Mouse (Mus musculus) telencephalon, adult 2 months (tissue): ENCODE measurements around the gene Larp1.
A peak's percentile ranks its signal among the peaks of the same experiment; 100 is the strongest.

Experiments used
- DNase-seq: peaks from one replicate; pipeline ENCODE4 v3.0.0-alpha.2; 2011; ENCODE audit warnings: low read depth, low spot score

The Larp1 gene

GRCm38 (mm10) chr11:58009051-58009515 is at the start of gene Larp1:
Gene Larp1, plus strand, starts transcription at chr11:58009064.
- no peak for DNase-seq

DNA sequence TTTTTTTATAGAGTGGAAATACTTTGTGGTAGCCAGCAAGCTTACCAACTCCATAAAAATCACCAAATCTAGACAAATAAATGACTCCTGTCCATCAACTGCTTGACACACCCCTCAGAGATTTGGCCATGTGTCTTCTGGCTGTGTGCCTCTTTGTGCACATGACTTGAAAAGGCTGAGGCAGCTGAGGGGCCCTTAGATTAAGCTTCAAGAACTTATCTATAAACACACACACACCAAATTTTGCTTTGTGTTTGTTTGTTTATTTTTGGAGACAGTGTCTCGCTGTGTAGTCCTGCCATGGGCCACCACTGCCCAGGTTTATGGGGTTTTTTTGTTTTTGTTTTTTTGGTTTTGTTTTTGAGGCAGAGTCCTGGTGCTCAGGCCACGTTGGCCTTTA is 48.9 kb upstream of the Larp1 start:
- DNase-seq, result no peak

DNA sequence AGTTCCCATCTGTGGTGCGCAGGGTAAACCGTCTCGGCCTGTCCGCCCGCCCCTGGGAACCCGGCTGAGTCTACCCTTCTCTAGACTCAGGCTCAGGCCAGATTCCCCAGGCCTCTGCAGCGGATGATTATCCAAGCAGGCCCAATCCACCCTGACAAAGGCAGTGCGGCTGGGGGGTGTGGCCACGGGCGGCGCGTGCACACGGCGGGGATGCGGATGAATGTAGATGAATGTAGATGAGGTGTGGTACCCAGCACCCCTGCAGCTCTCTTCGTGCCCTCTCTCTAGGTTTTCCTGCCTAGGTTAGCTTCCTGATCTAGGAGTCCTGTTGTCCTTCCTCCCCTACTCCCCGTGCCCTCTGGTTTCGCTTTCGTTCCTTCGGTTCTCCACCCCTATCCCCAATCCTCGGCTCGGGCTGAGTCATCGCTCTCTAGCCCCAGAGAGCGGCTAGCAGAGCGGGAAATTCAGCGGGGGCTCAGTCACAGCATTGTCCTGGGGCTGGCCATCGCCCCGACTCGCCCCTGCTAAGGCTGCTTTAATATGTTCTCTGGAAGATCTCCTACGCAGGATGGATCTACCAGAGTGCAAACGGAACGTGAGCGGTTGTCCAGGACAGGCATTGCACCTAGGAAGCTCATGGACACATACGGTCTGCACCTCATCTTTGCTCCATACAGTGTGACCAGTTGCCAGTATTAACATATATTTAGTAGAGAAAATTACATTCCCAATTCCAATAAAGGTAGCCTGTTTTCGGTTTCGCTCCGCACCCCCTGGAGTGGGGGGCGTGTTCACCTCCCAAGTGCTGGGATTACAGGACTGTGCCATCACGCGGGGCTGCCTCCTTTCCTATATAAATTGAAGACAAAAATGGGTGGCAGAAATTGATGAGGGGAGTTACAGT is 46.2 kb upstream of the Larp1 start:
- DNase-seq, result peak; percentile 41

DNA sequence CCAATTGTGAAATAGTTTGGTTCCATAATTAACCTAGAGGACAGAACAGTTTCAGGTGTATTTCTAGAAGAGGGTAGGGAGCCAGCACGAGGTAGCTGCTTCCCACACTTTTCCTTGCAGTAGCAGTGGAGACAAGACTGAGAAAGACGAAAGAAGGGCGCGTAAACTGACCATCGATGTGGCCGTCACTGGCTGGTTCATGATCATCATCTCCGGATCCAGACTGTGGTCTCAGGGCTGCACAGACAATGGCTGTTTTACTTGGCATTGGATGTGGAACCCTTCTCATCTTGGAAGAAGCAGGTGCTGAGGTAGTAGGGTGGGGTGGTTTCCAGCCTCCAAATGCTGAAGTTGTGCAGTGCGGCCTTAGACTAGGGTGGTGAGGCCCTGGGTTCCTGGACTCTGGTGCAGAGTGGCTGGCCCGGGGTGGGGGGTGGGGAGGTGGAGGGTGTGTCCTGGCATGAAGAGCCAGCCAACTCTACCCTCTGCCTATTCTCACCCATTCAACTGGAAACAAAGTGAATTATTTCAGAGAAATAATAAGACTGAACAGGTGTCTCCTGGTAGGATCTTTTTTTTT is 45.5 kb upstream of the Larp1 start:
- DNase-seq, result no peak

DNA sequence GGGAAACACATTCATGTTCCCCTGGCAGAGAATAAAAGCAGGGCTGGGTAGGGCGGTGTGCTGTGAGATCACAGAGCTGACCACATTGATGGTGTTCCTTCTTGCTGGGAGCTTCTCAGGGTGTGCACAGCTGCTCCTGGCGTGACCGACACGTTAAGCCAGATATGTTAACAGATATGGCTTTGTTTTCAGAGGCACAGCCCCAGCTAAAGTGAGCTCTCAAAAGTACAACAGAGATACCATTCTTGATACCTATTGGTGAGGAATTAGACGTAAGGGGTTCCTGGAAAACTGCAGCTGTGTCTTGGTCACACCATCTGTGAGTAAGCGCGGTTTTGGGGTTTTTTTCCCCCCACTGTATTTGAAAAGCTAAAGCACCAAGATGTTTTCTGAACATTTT is 42.2 kb upstream of the Larp1 start:
- DNase-seq, result no peak

GRCm38 (mm10) chr11:57968301-57968700 is 40.6 kb upstream of the Larp1 start:
- no peak for DNase-seq

DNA sequence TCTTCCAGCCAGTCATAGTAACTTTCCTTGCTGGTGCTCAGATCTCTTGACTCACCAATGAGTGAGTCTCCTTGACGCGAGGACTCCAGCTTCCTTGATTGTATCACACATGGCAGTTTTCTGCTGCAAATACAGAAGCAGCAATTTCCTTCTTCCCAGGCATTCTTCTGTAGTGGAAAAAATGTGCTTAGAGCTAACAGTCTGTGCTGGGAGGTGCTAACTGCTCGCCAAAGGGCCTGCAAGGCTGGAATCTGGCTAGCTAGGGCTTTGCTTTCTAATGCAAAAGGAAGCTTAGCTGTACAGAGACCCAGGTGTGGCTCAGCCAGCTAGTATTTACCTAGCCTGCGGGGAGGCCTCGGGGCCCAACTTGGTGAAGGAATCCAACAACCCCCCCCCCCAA is 38.3 kb upstream of the Larp1 start:
- DNase-seq, result no peak

DNA sequence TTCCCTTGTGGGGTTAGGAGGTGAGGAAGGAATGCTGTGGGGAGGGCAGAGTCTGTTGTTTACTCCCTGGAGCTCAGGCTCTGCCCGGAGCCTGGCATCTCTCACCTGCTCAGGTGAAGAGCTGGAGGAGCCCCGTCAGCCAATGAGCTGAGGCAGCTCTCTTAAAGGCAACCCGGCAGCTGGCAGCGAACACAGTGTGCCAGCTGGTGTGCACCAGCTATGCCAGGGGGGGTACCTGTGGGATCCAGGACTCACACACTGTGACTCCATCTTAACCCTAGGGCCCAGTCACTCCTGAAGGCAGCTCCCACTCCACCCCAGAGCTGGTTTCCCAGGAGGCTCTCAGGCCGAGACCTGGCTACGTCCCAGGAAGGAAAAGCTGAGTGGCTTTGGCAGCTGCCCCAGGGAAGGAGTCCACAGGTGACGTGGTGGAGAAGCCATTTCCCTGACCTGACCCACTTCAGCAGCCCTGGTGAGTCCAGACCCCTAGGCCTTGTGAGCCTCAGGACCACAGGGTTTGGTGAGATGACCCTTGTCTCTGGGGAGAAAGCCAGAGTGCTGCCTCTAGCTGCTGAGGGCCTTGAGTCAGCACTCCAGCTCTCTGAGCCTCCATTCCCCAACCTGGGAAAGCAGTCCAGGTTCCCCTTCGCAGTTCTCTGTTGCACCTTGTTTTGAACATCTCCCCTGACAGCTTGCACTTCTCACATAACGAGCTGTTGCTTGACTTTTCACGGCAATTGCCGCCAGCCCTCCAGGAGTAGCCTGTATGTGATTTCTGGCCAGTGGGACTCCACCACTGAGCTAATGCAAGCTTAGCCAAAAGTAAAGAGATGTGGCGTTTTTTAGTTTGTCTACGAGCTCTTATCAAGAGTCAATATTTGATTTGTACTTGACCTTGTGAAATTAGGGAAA is 35.6 kb upstream of the Larp1 start:
- no peak for DNase-seq

- DNase-seq, result no peak
Observed at GRCm38 (mm10) chr11:57973913-57974234, 35.0 kb upstream of the Larp1 start.

GRCm38 (mm10) chr11:57975876-57976275 is 33.0 kb upstream of the Larp1 start:
- DNase-seq, result no peak

- no peak for DNase-seq
Observed at GRCm38 (mm10) chr11:57977681-57978080, 31.2 kb upstream of the Larp1 start.

DNA sequence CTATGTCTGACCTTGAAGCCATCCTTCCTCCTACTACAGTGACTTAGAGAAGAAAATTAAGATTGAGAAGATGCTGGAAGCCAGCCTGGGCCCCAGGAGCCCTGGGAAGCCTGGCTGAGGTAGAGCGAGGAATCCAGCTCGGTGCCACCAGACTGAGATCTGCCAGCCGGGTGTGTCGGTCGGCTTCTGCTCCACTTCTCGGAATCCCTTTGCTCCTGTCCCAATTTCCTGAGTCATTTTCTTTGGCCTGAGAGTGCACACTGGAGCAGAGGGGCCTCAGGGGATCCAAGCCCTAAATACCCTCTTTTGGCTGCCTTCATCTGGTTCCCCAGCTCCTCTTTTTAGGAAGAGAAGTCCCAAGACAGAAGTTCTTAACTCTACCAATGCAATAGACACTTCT is 29.2 kb upstream of the Larp1 start:
- DNase-seq, result no peak

DNA sequence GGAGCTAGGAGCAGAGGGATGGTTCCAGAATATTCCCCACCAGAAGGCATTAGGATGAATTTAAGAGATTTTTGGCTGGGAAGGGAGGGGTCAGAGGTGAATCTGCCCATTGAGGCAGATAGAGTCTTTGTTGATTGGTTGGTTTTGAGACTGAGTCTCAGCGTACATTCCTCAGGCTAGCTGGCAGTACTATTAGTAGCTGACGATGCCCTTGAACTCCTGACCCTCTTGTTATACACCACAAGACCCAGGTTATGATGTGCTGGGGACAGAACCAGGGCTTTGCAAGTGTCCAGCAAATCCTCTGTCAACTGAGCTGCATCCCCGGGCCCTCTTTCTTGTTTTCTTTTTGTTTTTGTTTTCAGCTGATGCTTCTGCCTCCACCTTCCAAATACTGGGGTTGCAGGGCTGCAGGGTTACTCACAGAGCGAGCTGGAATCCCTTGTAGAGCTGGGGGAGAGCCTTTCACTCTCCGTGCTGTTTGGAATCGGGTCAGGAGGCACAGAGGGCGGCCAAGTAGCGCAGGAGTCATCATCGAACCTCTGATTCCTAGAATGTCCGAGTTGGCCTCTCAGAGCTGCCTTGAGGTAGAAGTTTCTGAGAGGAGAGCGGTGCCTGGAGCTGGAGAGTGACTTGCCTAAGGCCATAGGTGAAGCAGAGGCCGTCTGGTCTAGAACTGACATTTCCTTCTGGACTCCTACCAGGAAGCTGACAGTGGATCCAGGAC is 27.6 kb upstream of the Larp1 start:
- no peak for DNase-seq

DNA sequence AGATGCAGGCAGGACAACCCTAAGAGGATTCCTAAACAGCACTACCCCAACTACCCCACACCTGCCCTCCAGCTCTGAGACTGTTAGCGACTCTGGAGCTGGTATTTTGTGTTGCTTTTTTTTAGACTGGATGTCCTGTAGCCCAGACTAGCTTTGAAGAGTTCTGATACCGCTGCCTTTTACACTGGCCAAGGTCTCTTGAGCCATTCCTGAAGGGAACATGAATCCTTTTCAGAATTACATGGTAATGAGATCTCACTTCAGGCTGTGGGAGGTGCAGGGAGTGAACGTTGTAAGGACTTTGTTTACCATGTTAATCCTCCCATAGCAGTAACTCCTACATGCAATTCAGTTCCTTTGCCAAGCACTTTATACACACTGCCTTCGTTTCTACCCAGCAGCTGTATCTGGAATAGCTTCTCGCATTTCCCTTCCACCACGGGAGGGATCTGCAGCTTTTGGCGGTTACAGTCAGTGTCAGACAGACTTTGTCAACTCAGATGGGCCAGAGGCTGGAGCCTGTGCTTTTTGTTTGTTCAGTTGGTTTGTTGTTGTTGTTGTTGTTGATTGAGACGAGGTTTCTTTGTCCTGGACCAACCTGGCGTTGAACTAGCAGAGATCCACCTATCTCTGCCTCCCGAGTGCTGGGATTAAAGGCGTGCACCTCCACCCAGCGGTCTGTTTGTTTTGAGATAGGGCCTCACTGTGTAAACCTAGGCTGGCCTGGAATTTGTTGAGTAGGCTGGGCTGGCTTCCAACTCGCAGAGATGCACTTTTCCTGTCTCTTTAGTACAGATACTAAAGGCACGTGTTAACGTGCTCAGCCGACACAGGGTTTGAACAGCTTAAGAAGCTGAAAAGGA is 25.2 kb upstream of the Larp1 start:
- no peak for DNase-seq

- no peak for DNase-seq
Observed at GRCm38 (mm10) chr11:57984343-57984666, 24.6 kb upstream of the Larp1 start.

- DNase-seq, result no peak
Observed at GRCm38 (mm10) chr11:57985485-57985884, 23.4 kb upstream of the Larp1 start.

GRCm38 (mm10) chr11:57986053-57986452 is 22.8 kb upstream of the Larp1 start:
- no peak for DNase-seq

DNA sequence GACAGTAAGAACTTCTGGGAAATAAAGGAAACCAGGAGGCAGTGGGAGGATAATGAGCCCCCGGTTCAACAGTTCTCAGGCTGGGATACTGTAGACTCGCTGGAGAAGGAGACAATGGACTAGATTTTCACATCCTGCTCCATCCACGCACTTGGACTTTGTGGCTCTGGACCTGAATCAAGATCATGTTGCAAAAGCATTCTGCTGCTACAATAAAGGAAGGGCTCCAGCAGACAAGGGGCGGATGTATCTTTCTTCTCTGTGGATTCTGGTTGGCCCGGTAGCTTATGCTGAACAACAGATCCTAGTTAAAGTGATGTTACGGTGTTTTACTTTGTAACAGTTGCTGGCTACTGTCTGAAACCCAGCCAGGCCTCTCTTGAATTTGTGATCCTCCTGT is 22.4 kb upstream of the Larp1 start:
- no peak for DNase-seq

GRCm38 (mm10) chr11:57986861-57987260 is 22.0 kb upstream of the Larp1 start:
- DNase-seq, result no peak

DNA sequence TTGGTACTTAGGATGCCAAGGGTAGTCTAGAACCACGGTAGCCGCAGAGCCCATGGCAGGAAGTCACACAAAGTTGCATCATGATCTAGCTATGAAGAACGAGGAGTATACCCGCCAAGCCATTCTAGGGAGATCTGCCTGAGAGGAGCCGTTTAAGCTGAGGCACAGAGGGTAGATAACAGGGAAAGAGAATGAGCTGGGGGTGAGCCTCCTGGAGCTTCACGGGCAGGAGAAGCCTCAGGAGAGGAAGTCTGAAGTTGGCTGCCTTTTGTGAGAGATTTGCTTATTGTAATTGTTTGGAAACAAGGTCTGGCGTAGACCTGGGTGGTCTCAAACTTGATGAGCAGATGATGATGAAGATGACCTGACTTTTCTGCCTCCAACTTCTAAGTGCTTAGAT is 10.7 kb upstream of the Larp1 start:
- DNase-seq, result no peak

GRCm38 (mm10) chr11:57998872-57999271 is 10.0 kb upstream of the Larp1 start:
- DNase-seq, result no peak
